Mouse (Mus musculus) neural tube, embryonic 14.5 days (tissue): Measurements from ENCODE around the gene Dyx1c1. TPM values are rescaled to one million over a fixed set of nuclear protein-coding genes. Genes with fewer than 3 reads are reported as not detected.

Experiments
- ATAC-seq: fragments of 200-750 bp; cut with Nextera tagmentation; 2 replicates; pipeline ENCODE4 v1.8.0; 2017; ENCODE audit warnings: low read depth, mild to moderate bottlenecking, moderate TSS enrichment, moderate library complexity
- H3K27ac ChIP-seq: fragments of 300-500 bp; sonication (generic); 2 replicates; pipeline ENCODE4 v1.5.1; 2014; ENCODE audit warnings: low read depth, mild to moderate bottlenecking, control low read depth, low read length, moderate library complexity, mixed read lengths
- H3K27me3 ChIP-seq: fragments of 300-500 bp; sonication (generic); 2 replicates; pipeline ENCODE4 v1.6.1; 2014; ENCODE audit warnings: low read length; ENCODE audit not compliant: control insufficient read depth, insufficient read depth
- H3K36me3 ChIP-seq: fragments of 300-500 bp; sonication (generic); 2 replicates; pipeline ENCODE4 v1.6.1; 2014; ENCODE audit warnings: low read length, mixed read lengths; ENCODE audit not compliant: control insufficient read depth, insufficient read depth
- H3K4me1 ChIP-seq: fragments of 300-500 bp; sonication (generic); 2 replicates; pipeline ENCODE4 v1.6.1; 2014; ENCODE audit warnings: low read length; ENCODE audit not compliant: control insufficient read depth, insufficient read depth
- H3K4me2 ChIP-seq: fragments of 300-500 bp; sonication (generic); 2 replicates; pipeline ENCODE4 v1.6.1; 2014; ENCODE audit warnings: mild to moderate bottlenecking, low read depth, low read length, control low read depth
- H3K4me3 ChIP-seq: fragments of 300-500 bp; sonication (generic); 2 replicates; pipeline ENCODE4 v1.5.1; 2014; ENCODE audit warnings: low read depth, low read length, control low read depth, mixed read lengths
- H3K9ac ChIP-seq: fragments of 300-500 bp; sonication (generic); replicated peaks from 2 replicates; pipeline ENCODE4 v1.6.1; 2014; ENCODE audit warnings: low read depth, mild to moderate bottlenecking, control low read depth, low read length, mixed read lengths
- H3K9me3 ChIP-seq: fragments of 300-500 bp; sonication (generic); 2 replicates; pipeline ENCODE4 v1.6.1; 2016; ENCODE audit warnings: low read length; ENCODE audit not compliant: control insufficient read depth
- WGBS: fragments of 180-500 bp; shearing (Covaris S2); extraction: QIAGEN DNeasy Blood & Tissue Kit; methylation state at CpG from one replicate; pipeline ENCODE4 v1.1.7; 2014; 5-methylcytosine and 5-hydroxymethylcytosine counted together
- polyA plus RNA-seq: library from polyadenylated mRNA; unstranded; fragments of >200 nt; fragmentation: Nextera tagmentation; extraction: Ambion mirVana; gene quantifications from 2 replicates; pipeline ENCODE4 v1.2.1, GENCODE M21; 2014

Dyx1c1 gene
- polyA plus RNA-seq, 1 experiment from 2014 or later, result 3.2 TPM

GRCm38 (mm10) chr9:72961959-72962358 lies 3.4 kb downstream of the Dyx1c1 start:
- no peak for ATAC-seq
- Histone ChIP-seq H3K4me1 (peaks cover 6% of the 10 kb centered on the region; the same call in 1 of the 2 replicates), H3K27me3 (no peaks in the 10 kb centered on the region), H3K4me2 (no peak overlapping the region), H3K27ac (no peak overlapping the region), H3K9me3 (no peaks in the 10 kb centered on the region), H3K4me3 (no peak overlapping the region), H3K9ac (no peak overlapping the region), H3K36me3 (no peaks in the 10 kb centered on the region)
- WGBS, result 80% methylated on average over 15 of the region's 15 CpGs

DNA sequence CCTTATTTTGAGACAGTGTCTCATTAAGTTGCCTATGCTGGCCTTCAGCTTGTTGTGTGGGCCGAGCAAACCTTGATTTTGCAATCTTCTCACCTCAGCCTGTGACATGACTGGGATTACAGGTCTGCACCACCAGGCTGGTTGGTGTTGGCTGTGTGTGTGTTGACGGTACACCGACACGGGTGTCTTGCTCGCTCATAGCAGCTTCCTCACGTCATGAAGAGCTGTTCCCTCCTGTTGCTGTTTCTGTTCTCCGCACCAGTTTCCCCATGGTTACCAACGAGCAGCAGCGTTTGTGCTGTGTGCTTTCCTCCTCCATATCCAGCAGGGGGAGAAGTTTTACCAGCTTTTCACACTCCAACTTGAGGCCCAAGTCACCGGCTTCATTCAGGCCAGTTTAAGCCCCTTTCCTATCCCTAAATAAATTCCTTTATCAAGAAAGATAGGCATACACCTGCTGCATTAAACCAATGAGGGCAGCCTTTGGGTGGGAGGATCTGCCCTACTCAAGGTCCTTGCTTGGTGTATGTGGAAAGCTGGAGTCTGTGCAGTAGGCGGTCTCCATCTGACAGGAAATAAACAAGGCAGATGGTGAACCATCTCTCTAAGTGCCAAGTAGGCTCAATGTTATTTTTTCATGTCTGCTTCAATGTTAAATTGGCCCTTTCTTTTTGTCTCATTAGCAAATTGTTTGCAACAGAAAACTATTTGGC lies 9.9 kb downstream of the Dyx1c1 start:
- Histone ChIP-seq H3K4me1 (no peaks in the 10 kb centered on the region), H3K9me3 (no peaks in the 10 kb centered on the region), H3K9ac (no peak overlapping the region), H3K4me3 (no peak overlapping the region), H3K27me3 (no peaks in the 10 kb centered on the region), H3K4me2 (no peak overlapping the region), H3K36me3 (no peaks in the 10 kb centered on the region), H3K27ac (no peak overlapping the region)
- ATAC-seq, result peak; percentile 70; the same call in 1 of the 2 replicates
- 39% methylated on average over 11 of the region's 11 CpGs for WGBS

DNA sequence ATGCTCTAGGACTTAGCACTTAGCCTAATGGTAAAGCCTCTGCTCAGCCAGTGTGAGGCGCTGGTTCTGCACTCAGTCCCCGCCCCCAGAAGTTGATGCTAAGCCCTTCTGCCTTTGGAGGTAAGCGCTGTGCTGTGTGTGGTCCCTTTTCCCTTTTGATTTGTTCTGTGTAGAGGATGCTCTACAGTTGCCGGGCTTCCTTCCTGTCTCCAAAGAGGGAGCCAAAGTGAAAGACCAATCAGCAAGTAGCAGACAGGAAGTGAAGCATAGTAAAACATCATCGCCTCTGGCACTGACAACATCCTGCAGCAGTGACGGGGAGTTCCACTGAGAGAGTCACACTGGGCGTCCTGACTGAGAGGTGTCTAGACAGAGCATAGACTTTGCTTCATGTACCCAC lies 11.3 kb downstream of the Dyx1c1 start:
- Histone ChIP-seq H3K4me2 (no peak overlapping the region), H3K9ac (no peak overlapping the region), H3K27ac (no peak overlapping the region), H3K9me3 (no peaks in the 10 kb centered on the region), H3K4me3 (no peak overlapping the region), H3K4me1 (no peaks in the 10 kb centered on the region), H3K36me3 (no peaks in the 10 kb centered on the region), H3K27me3 (no peaks in the 10 kb centered on the region)
- 0 out of 2 replicates have a peak, but pooled peaks have one; percentile 21 for ATAC-seq
- 78% methylated on average over 7 of the region's 7 CpGs for WGBS

- no peaks in the 10 kb centered on the region for H3K27me3 ChIP-seq
- ATAC-seq, result no peak
- H3K4me1 ChIP-seq, result no peaks in the 10 kb centered on the region
- no peak overlapping the region for H3K27ac ChIP-seq
- no peak overlapping the region for H3K4me2 ChIP-seq
- WGBS, result 87% methylated on average over 5 of the region's 5 CpGs
- H3K9ac ChIP-seq, result no peak overlapping the region
- no peaks in the 10 kb centered on the region for H3K9me3 ChIP-seq
- no peaks in the 10 kb centered on the region for H3K36me3 ChIP-seq
- no peak overlapping the region for H3K4me3 ChIP-seq
Measured at GRCm38 (mm10) chr9:72972435-72972834, 13.8 kb downstream of the Dyx1c1 start.

DNA sequence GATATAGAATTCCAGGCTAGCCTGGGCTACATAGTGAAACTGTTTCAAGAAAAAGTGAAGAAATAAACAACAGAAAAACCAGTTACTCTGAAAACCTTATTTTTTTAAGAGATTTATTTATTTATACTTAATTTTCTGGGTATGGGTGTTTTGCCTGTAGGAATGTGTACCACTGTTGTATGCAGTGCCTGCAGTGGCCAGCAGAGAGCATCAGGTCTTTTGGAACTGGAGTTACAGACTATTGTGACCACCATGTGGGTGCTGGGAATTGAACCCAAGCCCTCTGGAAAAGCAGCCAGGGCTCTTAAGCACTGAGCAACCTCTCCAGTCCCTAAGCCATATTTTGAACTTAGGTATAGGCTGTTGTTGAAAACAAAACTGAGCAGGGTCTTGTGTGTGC lies 14.4 kb downstream of the Dyx1c1 start:
- Histone ChIP-seq H3K27me3 (no peaks in the 10 kb centered on the region), H3K9ac (no peak overlapping the region), H3K36me3 (no peaks in the 10 kb centered on the region), H3K4me2 (no peak overlapping the region), H3K4me3 (no peak overlapping the region), H3K9me3 (no peaks in the 10 kb centered on the region), H3K27ac (no peak overlapping the region), H3K4me1 (no peaks in the 10 kb centered on the region)
- no peak for ATAC-seq

GRCm38 (mm10) chr9:72974734-72975133 lies 16.1 kb downstream of the Dyx1c1 start:
- H3K9me3 ChIP-seq, result no peaks in the 10 kb centered on the region
- WGBS, result 88% methylated on average over 5 of the region's 5 CpGs
- H3K4me3 ChIP-seq, result no peak overlapping the region
- H3K4me1 ChIP-seq, result no peaks in the 10 kb centered on the region
- H3K27ac ChIP-seq, result no peak overlapping the region
- no peak overlapping the region for H3K9ac ChIP-seq
- no peak for ATAC-seq
- no peak overlapping the region for H3K4me2 ChIP-seq
- no peaks in the 10 kb centered on the region for H3K36me3 ChIP-seq
- no peaks in the 10 kb centered on the region for H3K27me3 ChIP-seq

DNA sequence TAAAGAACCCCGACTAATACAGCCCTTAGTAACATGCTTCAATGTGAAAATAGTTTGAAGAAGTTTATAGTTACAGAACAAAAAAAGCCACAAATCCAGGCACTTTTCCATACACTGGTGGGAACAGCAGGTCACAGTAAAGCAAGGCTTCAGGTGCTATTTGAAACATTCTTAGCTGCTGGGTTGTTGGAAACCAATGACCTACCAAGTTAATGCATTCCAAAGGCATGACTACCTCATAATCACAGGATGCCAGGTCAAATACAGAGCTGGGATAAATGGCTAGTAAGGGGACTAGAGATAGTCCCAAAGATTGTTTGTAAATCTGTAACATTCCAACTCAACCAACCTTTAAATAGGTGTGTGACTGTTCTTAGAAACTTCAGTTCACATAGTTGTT lies 16.7 kb downstream of the Dyx1c1 start:
- no peaks in the 10 kb centered on the region for H3K27me3 ChIP-seq
- no peaks in the 10 kb centered on the region for H3K4me1 ChIP-seq
- no peak overlapping the region for H3K9ac ChIP-seq
- no peak for ATAC-seq
- H3K36me3 ChIP-seq, result no peaks in the 10 kb centered on the region
- no peak overlapping the region for H3K4me3 ChIP-seq
- no peak overlapping the region for H3K27ac ChIP-seq
- H3K9me3 ChIP-seq, result no peaks in the 10 kb centered on the region
- WGBS, result 96% methylated on average over 1 of the region's 1 CpGs
- H3K4me2 ChIP-seq, result no peak overlapping the region

GRCm38 (mm10) chr9:72983066-72983465 lies 24.5 kb downstream of the Dyx1c1 start:
- Histone ChIP-seq H3K27ac (no peak overlapping the region), H3K4me1 (peaks cover 12% of the 10 kb centered on the region), H3K36me3 (no peaks in the 10 kb centered on the region), H3K27me3 (no peaks in the 10 kb centered on the region), H3K4me2 (no peak overlapping the region), H3K9ac (no peak overlapping the region), H3K9me3 (no peaks in the 10 kb centered on the region), H3K4me3 (no peak overlapping the region)
- WGBS, result 74% methylated on average over 2 of the region's 2 CpGs
- no peak for ATAC-seq

GRCm38 (mm10) chr9:72985250-72986220 lies 26.9 kb downstream of the Dyx1c1 start, which contains the start of the genes Ccpg1os and Ccpg1:
Ccpg1os (minus strand) TSS chr9:72985382.
Ccpg1 (plus strand) TSS chr9:72985429.
- no peaks in the 10 kb centered on the region for H3K9me3 ChIP-seq
- ATAC-seq, result peak; percentile 100
- under 1% methylated on average over 87 of the region's 88 CpGs for WGBS

More at GRCm38 (mm10) chr9:72985250-72986220, 26.9 kb downstream of the Dyx1c1 start, which contains the start of the genes Ccpg1os and Ccpg1:
- H3K27me3 ChIP-seq, result no peaks in the 10 kb centered on the region
- H3K4me1 ChIP-seq, result peaks cover 12% of the 10 kb centered on the region
- peak within 1 kb of the TSS; percentile 87 for H3K9ac ChIP-seq
- peak within 1 kb of the TSS; percentile 85 for H3K27ac ChIP-seq
- H3K4me2 ChIP-seq, result peak within 1 kb of the TSS; percentile 71
- no peaks in the 10 kb centered on the region for H3K36me3 ChIP-seq
- peak within 1 kb of the TSS; percentile 87 for H3K4me3 ChIP-seq
